8 mouse cellular contexts compared by ENCODE assay signal in the genomic region with DNA sequence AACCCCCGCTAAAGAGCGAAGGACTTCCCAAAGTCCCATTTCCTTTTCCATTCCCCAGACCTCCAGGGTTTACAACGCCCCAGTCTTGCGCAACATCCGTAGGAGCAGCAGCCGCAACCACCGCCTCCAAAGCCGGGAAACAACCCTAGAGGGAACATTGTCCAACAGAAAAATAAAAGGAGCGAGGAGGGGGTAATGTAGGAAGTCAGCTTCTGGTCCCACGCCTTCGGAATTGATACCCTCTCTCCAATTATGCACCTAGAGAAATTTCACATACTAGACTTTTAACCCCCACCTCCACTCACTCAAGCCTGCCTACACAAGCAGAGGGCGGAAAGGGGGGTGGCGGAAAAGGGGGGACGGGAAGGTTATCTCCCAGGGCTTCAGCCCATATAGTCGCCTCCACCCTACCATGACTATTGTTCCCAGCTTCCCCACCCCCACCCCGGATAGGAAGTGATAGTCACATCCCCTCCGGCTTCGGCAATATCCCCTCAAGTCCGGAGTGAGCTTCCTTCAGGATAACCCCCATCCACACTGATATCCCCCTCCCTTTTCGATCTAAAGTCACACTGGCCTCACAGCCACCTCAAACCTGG. TPM values are rescaled to one million over a fixed set of nuclear protein-coding genes. Genes with fewer than 3 reads are reported as not detected.
DNase-seq lines count a peak whose midpoint lies in the region; ATAC-seq and TF ChIP-seq lines count a peak whose summit lies in the region.

No protein-coding gene starts in this region.

- H3K9ac ChIP-seq in ES-Bruce4 (ENCODE audit: low read depth, poor library complexity, severe bottlenecking): peak overlapping the region; percentile 87
- H3K9ac ChIP-seq in heart, embryonic 15.5 days: peak overlapping the region; percentile 72
- peak overlapping the region; percentile 98 for H3K9ac ChIP-seq in liver, embryonic 15.5 days
- H3K9ac ChIP-seq in neural tube, embryonic 12.5 days: peak overlapping the region; percentile 97

- TF ChIP-seq CTCF in ES-Bruce4 (IDR thresholded peaks at IDR 0.05; ENCODE audit: low read depth, low read length): no peak

- H3K4me2 ChIP-seq in heart, embryonic 15.5 days: peak overlapping the region; percentile 61
- peak overlapping the region; percentile 84 for H3K4me2 ChIP-seq in liver, embryonic 15.5 days
- peak overlapping the region; percentile 64 for H3K4me2 ChIP-seq in neural tube, embryonic 12.5 days (replicated peaks)

- no peak for TF ChIP-seq POLR2A in ES-Bruce4 (IDR thresholded peaks at IDR 0.05; ENCODE audit: insufficient read depth, low read length)

- peak; percentile 15 for ATAC-seq in heart, embryonic 15.5 days (replicated peaks; ENCODE audit: insufficient number of reproducible peaks, insufficient read depth, low FRiP score, low read depth)
- ATAC-seq in liver, embryonic 15.5 days (ENCODE audit: insufficient read depth): no peak
- peak; percentile 18 for ATAC-seq in neural tube, embryonic 12.5 days (ENCODE audit: low FRiP score, low read depth)

- H3K27me3 ChIP-seq in ES-Bruce4 (ENCODE audit: control insufficient read depth, insufficient read depth, low read length, poor library complexity, severe bottlenecking): no peaks in the 10 kb centered on the region
- no peaks in the 10 kb centered on the region for H3K27me3 ChIP-seq in forebrain, embryonic 10.5 days (ENCODE audit: poor library complexity, severe bottlenecking)
- H3K27me3 ChIP-seq in heart, embryonic 15.5 days: no peaks in the 10 kb centered on the region
- H3K27me3 ChIP-seq in liver, embryonic 15.5 days: no peaks in the 10 kb centered on the region
- no peaks in the 10 kb centered on the region for H3K27me3 ChIP-seq in neural tube, embryonic 12.5 days (replicated peaks)

- H3K36me3 ChIP-seq in ES-Bruce4 (ENCODE audit: control insufficient read depth, insufficient read depth, low read length, poor library complexity, severe bottlenecking): no peaks in the 10 kb centered on the region
- peaks cover 2% of the 10 kb centered on the region; the same call in 1 of the 2 replicates for H3K36me3 ChIP-seq in forebrain, embryonic 10.5 days (replicated peaks)
- no peaks in the 10 kb centered on the region for H3K36me3 ChIP-seq in heart, embryonic 15.5 days
- H3K36me3 ChIP-seq in liver, embryonic 15.5 days (replicated peaks): no peaks in the 10 kb centered on the region
- no peaks in the 10 kb centered on the region for H3K36me3 ChIP-seq in neural tube, embryonic 12.5 days

- peaks cover 2% of the 10 kb centered on the region for H3K4me1 ChIP-seq in ES-Bruce4 (ENCODE audit: control insufficient read depth, insufficient read depth, low read length)
- H3K4me1 ChIP-seq in forebrain, embryonic 10.5 days: peaks cover 24% of the 10 kb centered on the region
- H3K4me1 ChIP-seq in heart, embryonic 15.5 days (replicated peaks): peaks cover 27% of the 10 kb centered on the region
- H3K4me1 ChIP-seq in liver, embryonic 15.5 days (replicated peaks): peaks cover 47% of the 10 kb centered on the region
- H3K4me1 ChIP-seq in neural tube, embryonic 12.5 days: peaks cover 11% of the 10 kb centered on the region

- no peaks in the 10 kb centered on the region for H3K9me3 ChIP-seq in ES-Bruce4 (replicated peaks; ENCODE audit: control insufficient read depth, insufficient read depth, low read length, poor library complexity, severe bottlenecking)
- H3K9me3 ChIP-seq in forebrain, embryonic 10.5 days: no peaks in the 10 kb centered on the region
- no peaks in the 10 kb centered on the region for H3K9me3 ChIP-seq in heart, embryonic 15.5 days (replicated peaks)
- no peaks in the 10 kb centered on the region for H3K9me3 ChIP-seq in liver, embryonic 15.5 days (replicated peaks)
- no peaks in the 10 kb centered on the region for H3K9me3 ChIP-seq in neural tube, embryonic 12.5 days

- under 1% methylated on average over 20 of the region's 20 CpGs for WGBS in forebrain, embryonic 10.5 days
- WGBS in heart, embryonic 15.5 days: 0% methylated on average over 20 of the region's 20 CpGs
- whole genome bisulfite sequencing in liver, embryonic 15.5 days (ENCODE audit: insufficient replicate concordance): 1% methylated on average over 20 of the region's 20 CpGs
- WGBS in neural tube, embryonic 12.5 days: under 1% methylated on average over 20 of the region's 20 CpGs

- H3K4me3 ChIP-seq in ES-Bruce4 (ENCODE audit: low read depth, low read length): peak overlapping the region; percentile 96
- H3K4me3 ChIP-seq in forebrain, embryonic 10.5 days: peak overlapping the region; percentile 94
- peak overlapping the region; percentile 64 for H3K4me3 ChIP-seq in heart, embryonic 15.5 days
- H3K4me3 ChIP-seq in liver, embryonic 15.5 days (replicated peaks): peak overlapping the region; percentile 90
- H3K4me3 ChIP-seq in neural tube, embryonic 12.5 days: peak overlapping the region; percentile 99

- DNase-seq in c-Kit-positive CD71-positive TER-119-negative erythroid progenitor cells, embryonic 14.5 days (ENCODE audit: low read depth): peak; percentile 50
- DNase-seq in forebrain, embryonic 10.5 days (ENCODE audit: extremely low spot score, low spot score): peak; percentile 49
- peak; percentile 86 for DNase-seq in kidney, postnatal 10 days
- DNase-seq in testis, postnatal 10 days (ENCODE audit: low spot score): peak; percentile 69

- TF ChIP-seq EP300 in ES-Bruce4 (IDR thresholded peaks at IDR 0.05; ENCODE audit: insufficient read depth, low read depth, low read length): no peak

- H3K27ac ChIP-seq in ES-Bruce4 (ENCODE audit: insufficient read depth, low read length): peak overlapping the region; percentile 72
- peak overlapping the region; percentile 99 for H3K27ac ChIP-seq in forebrain, embryonic 10.5 days
- H3K27ac ChIP-seq in heart, embryonic 15.5 days: peak overlapping the region; percentile 92
- peak overlapping the region; percentile 97 for H3K27ac ChIP-seq in liver, embryonic 15.5 days (replicated peaks)
- H3K27ac ChIP-seq in neural tube, embryonic 12.5 days: peak overlapping the region; percentile 99

RNA-seq across cellular contexts. Expression of gene Ptpn12, which starts 1.1 kb away (rescaled TPM):
- 42.7 and 58.7 TPM in 2 replicates for polyA plus RNA-seq in ES-Bruce4 (2011; ENCODE audit: insufficient read depth, insufficient read length, low read depth, missing spikeins)
- 23.6 and 24.5 TPM in 2 replicates for polyA plus RNA-seq in forebrain, embryonic 10.5 days (2016; fragmentation: Nextera tagmentation; extraction: Ambion mirVana)
- 15.3 and 16.0 TPM in 2 replicates for polyA plus RNA-seq in heart, embryonic 15.5 days (2015; fragmentation: Nextera tagmentation; extraction: Ambion mirVana)
- polyA plus RNA-seq in liver, embryonic 15.5 days (2015; fragmentation: Nextera tagmentation; extraction: Ambion mirVana): 10.7 and 10.9 TPM in 2 replicates
- 25.7 and 29.3 TPM in 2 replicates for polyA plus RNA-seq in neural tube, embryonic 12.5 days (2016; fragmentation: Nextera tagmentation; extraction: Ambion mirVana)
